Mouse (Mus musculus) kidney, adult 2 months (tissue): ENCODE data around the gene Dab2. TPM values are rescaled to one million over a fixed set of nuclear protein-coding genes. Genes with fewer than 3 reads are reported as not detected.

Experiments used
- DNase-seq: peaks from one replicate; pipeline ENCODE4 v3.0.0; 2021
- H3K27ac ChIP-seq: fragments of 200-500 bp; 2 replicates; pipeline ENCODE4 v1.5.1; 2012; ENCODE audit warnings: low read depth, low read length, control low read depth, inconsistent platforms; ENCODE audit not compliant: insufficient read depth
- H3K27me3 ChIP-seq: fragments of 200-500 bp; replicated peaks from 2 replicates; pipeline ENCODE4 v1.6.1; 2012; ENCODE audit warnings: mild to moderate bottlenecking, moderate library complexity, low read length, inconsistent platforms; ENCODE audit not compliant: control insufficient read depth, insufficient read depth
- H3K36me3 ChIP-seq: fragments of 200-500 bp; 2 replicates; pipeline ENCODE4 v1.6.1; 2012; ENCODE audit warnings: mild to moderate bottlenecking, moderate library complexity, low read length, inconsistent platforms; ENCODE audit not compliant: control insufficient read depth, insufficient read depth
- H3K4me1 ChIP-seq: fragments of 200-500 bp; 2 replicates; pipeline ENCODE4 v1.6.1; 2011; ENCODE audit warnings: low read length; ENCODE audit not compliant: control insufficient read depth, insufficient read depth
- H3K4me3 ChIP-seq: fragments of 200-500 bp; 2 replicates; pipeline ENCODE4 v1.5.1; 2011; ENCODE audit warnings: mild to moderate bottlenecking, low read depth, low read length, control low read depth; ENCODE audit not compliant: insufficient read depth
- CTCF ChIP-seq: fragments of 200-500 bp; conservative IDR thresholded peaks from 2 replicates; pipeline ENCODE4 v1.5.1; 2011; ENCODE audit warnings: low read depth, mild to moderate bottlenecking, control low read depth, low read length, moderate library complexity, mixed read lengths; ENCODE audit not compliant: insufficient read depth, insufficient read length
- POLR2A ChIP-seq: fragments of 200-500 bp; IDR thresholded peaks from one replicate; pipeline ENCODE4 v1.6.1; 2011; ENCODE audit warnings: low read depth, low read length, control low read depth
- WGBS: fragments of 180-500 bp; shearing (Covaris S2); methylation state at CpG from one replicate; pipeline ENCODE4 v1.1.7; 2018; 5-methylcytosine and 5-hydroxymethylcytosine counted together
- polyA plus RNA-seq: library from polyadenylated mRNA; depleted of rRNA; stranded (reverse); fragments of >200 nt; gene quantifications from 2 replicates; pipeline ENCODE4 v1.2.3, GENCODE M21; 2012; rRNA removed

Gene Dab2
- polyA plus RNA-seq, 1 experiment: 281 TPM

DNA sequence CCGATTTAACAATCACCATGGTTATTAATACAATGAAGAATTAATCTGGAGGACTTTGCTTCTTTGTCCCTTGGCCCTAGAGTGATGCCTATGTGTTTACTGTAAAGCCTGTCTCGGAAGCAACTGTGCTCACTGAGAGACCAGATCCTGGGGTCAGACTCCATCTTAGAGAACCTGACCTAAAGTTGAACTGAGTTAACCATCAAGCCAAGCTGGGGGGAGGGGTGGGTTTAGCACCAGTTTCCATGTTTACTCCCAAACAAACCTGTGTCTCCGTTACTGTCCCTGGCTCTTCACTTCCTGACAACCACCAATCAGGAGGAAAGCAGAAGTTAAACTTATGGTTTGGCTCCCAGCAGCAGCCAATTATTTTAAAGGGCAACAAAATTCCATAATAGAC, 184.0 kb downstream of the Dab2 start:
- Histone ChIP-seq H3K4me3 (no peak overlapping the region), H3K27me3 (no peaks in the 10 kb centered on the region), H3K27ac (no peak overlapping the region), H3K4me1 (no peaks in the 10 kb centered on the region), H3K36me3 (no peaks in the 10 kb centered on the region)
- TF ChIP-seq POLR2A (no peak), CTCF (no peak)
- no peak for DNase-seq
- WGBS: 46% methylated on average over 3 of the region's 3 CpGs

Other genes starting within 250 kb of the Dab2 start
- gene C9, start 145.5 kb downstream of the Dab2 start, polyA plus RNA-seq: not detected in 2 replicates
- gene Fyb, start 223.1 kb downstream of the Dab2 start, polyA plus RNA-seq: 3.0 and 84.9 TPM in 2 replicates